24 mouse cellular contexts compared by ENCODE assay signal in the genomic region with DNA sequence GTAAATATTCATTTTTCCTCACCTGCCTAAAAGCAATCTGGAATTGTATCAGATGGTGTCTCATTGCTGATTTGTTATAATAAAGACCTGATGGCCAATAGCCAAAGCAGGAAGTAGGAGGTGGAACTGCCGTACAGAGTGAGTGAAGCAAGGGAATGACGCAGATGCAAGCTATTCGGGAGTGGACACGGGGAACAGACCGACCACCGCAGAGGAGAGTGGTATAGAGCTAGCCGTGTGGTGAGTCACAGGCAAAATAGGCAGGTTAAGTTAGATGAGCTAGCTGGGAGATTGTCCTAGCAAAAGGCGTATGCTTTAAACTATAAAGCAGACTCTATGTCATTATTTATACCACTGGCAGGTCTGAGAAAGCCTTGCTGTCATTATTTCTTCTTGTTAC.
"Had no signal": no experiment of that assay in that cellular context is flagged by ENCODE, and none has a peak within 500 bp of the region (broad histone marks: within the 10 kb centered on the region; RNA-seq: fewer than 3 reads in every experiment).

No protein-coding gene starts in this region.

- ATAC-seq: liver, embryonic 12.5 days; midbrain, embryonic 13.5 days; midbrain, embryonic 16.5 days had no signal

- H3K9ac ChIP-seq: limb, embryonic 13.5 days; liver, embryonic 12.5 days; liver, embryonic 15.5 days; lung, embryonic 15.5 days; midbrain, embryonic 13.5 days; neural tube, embryonic 13.5 days; stomach, embryonic 15.5 days had no signal

- H3K27me3 ChIP-seq: limb, embryonic 13.5 days; liver, embryonic 12.5 days; liver, embryonic 15.5 days; lung, embryonic 15.5 days; megakaryocyte, embryonic 14.5 days; midbrain, embryonic 13.5 days; neural tube, embryonic 13.5 days; stomach, embryonic 15.5 days had no signal

- H3K4me3 ChIP-seq: layer of hippocampus, adult 2 months; limb, embryonic 10.5 days; limb, embryonic 13.5 days; liver, embryonic 12.5 days; liver, embryonic 15.5 days; lung, embryonic 15.5 days; megakaryocyte, embryonic 14.5 days; midbrain, embryonic 10.5 days; midbrain, embryonic 13.5 days; myocyte; neural tube, embryonic 13.5 days; stomach, embryonic 15.5 days had no signal

- H3K9me3 ChIP-seq: limb, embryonic 10.5 days; limb, embryonic 13.5 days; liver, embryonic 12.5 days; liver, embryonic 15.5 days; lung, embryonic 15.5 days; megakaryocyte, embryonic 14.5 days; midbrain, embryonic 10.5 days; midbrain, embryonic 13.5 days; neural tube, embryonic 13.5 days; stomach, embryonic 15.5 days had no signal

- H3K4me1 ChIP-seq: limb, embryonic 10.5 days; limb, embryonic 13.5 days; liver, embryonic 12.5 days; liver, embryonic 15.5 days; lung, embryonic 15.5 days; megakaryocyte, embryonic 14.5 days; midbrain, embryonic 10.5 days; stomach, embryonic 15.5 days had no signal

- DNase-seq: kidney, adult 9 months; kidney, postnatal 14 days; layer of hippocampus, postnatal 36 days; liver; lung, adult 18-20 months; lung, postnatal 10 days; lung, postnatal 36 days; retina, postnatal 1 day; right cerebral cortex, postnatal 25 days; spleen, adult 18-20 months; thymus, postnatal 25 days had no signal

- H3K4me2 ChIP-seq: limb, embryonic 13.5 days; liver, embryonic 12.5 days; liver, embryonic 15.5 days; lung, embryonic 15.5 days; midbrain, embryonic 13.5 days; neural tube, embryonic 13.5 days; stomach, embryonic 15.5 days had no signal

- H3K27ac ChIP-seq: layer of hippocampus, adult 2 months; limb, embryonic 10.5 days; limb, embryonic 13.5 days; liver, embryonic 12.5 days; liver, embryonic 15.5 days; lung, embryonic 15.5 days; midbrain, embryonic 10.5 days; midbrain, embryonic 13.5 days; neural tube, embryonic 13.5 days; stomach, embryonic 15.5 days had no signal

- H3K36me3 ChIP-seq: limb, embryonic 10.5 days; limb, embryonic 13.5 days; liver, embryonic 12.5 days; liver, embryonic 15.5 days; lung, embryonic 15.5 days; midbrain, embryonic 10.5 days; midbrain, embryonic 13.5 days; neural tube, embryonic 13.5 days; stomach, embryonic 15.5 days had no signal
